Mouse (Mus musculus) forebrain, embryonic 16.5 days (tissue): ENCODE data around the gene Aqp11. TPM values are rescaled to one million over a fixed set of nuclear protein-coding genes. Genes with fewer than 3 reads are reported as not detected.

ENCODE experiments used
- ATAC-seq: fragments of 200-750 bp; cut with Nextera tagmentation; 2 replicates; pipeline ENCODE4 v1.8.0; 2017; ENCODE audit warnings: mild to moderate bottlenecking, moderate library complexity
- H3K27ac ChIP-seq: fragments of 300-500 bp; sonication (generic); 2 replicates; pipeline ENCODE4 v1.5.1; 2014; ENCODE audit warnings: low read length, control low read depth
- H3K27me3 ChIP-seq: fragments of 300-500 bp; sonication (generic); replicated peaks from 2 replicates; pipeline ENCODE4 v1.6.1; 2014; ENCODE audit warnings: low read length; ENCODE audit not compliant: control insufficient read depth, insufficient read depth
- H3K36me3 ChIP-seq: fragments of 300-500 bp; sonication (generic); 2 replicates; pipeline ENCODE4 v1.6.1; 2014; ENCODE audit not compliant: control insufficient read depth, insufficient read depth
- H3K4me1 ChIP-seq: fragments of 300-500 bp; sonication (generic); replicated peaks from 2 replicates; pipeline ENCODE4 v1.6.1; 2014; ENCODE audit warnings: low read length; ENCODE audit not compliant: control insufficient read depth, insufficient read depth
- H3K4me2 ChIP-seq: fragments of 300-500 bp; sonication (generic); 2 replicates; pipeline ENCODE4 v1.6.1; 2014; ENCODE audit warnings: mild to moderate bottlenecking, low read length, control low read depth
- H3K4me3 ChIP-seq: fragments of 300-500 bp; sonication (generic); replicated peaks from 2 replicates; pipeline ENCODE4 v1.5.1; 2014; ENCODE audit warnings: mild to moderate bottlenecking, low read length, control low read depth
- H3K9ac ChIP-seq: fragments of 300-500 bp; sonication (generic); replicated peaks from 2 replicates; pipeline ENCODE4 v1.6.1; 2014; ENCODE audit warnings: low read depth, low read length, control low read depth
- H3K9me3 ChIP-seq: fragments of 300-500 bp; sonication (generic); 2 replicates; pipeline ENCODE4 v1.6.1; 2016; ENCODE audit warnings: low read length; ENCODE audit not compliant: control insufficient read depth
- WGBS: fragments of 180-500 bp; shearing (Covaris S2); extraction: QIAGEN DNeasy Blood & Tissue Kit; methylation state at CpG from one replicate; pipeline ENCODE4 v1.1.7; 2014; 5-methylcytosine and 5-hydroxymethylcytosine counted together
- polyA plus RNA-seq: library from polyadenylated mRNA; unstranded; fragments of >200 nt; fragmentation: Nextera tagmentation; extraction: Ambion mirVana; gene quantifications from 2 replicates; pipeline ENCODE4 v1.2.1, GENCODE M21; 2015

Gene Aqp11
- polyA plus RNA-seq, 1 experiment from 2014 or later = 11.5 TPM

DNA sequence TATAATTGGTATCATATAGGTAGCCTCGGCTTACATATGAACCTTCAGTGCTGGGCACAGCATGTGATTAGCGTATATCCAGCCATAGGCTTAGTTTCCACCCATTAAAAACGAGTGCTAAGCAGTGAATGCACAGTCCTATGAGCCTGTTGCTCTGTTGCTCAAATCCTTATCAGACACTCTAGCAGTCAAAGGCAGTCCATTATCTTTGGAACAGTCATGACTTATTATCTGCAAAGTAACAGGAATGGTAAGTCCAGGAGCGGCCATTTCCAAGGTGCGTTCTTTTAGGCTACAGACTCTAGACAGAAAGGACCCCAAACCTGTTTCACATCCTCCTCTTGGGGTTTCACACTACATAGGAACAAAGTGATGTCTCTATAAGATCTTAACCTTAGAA lies 4.5 kb downstream of the Aqp11 start:
- no peak overlapping the region for H3K27ac ChIP-seq
- 88% methylated on average over 5 of the region's 5 CpGs for WGBS
- H3K27me3 ChIP-seq = peaks cover 2% of the 10 kb centered on the region
- peaks cover 17% of the 10 kb centered on the region for H3K4me1 ChIP-seq
- no peak overlapping the region for H3K4me3 ChIP-seq
- no peak for ATAC-seq
- H3K9ac ChIP-seq = no peak overlapping the region
- no peaks in the 10 kb centered on the region for H3K9me3 ChIP-seq
- no peaks in the 10 kb centered on the region for H3K36me3 ChIP-seq
- no peak overlapping the region for H3K4me2 ChIP-seq

GRCm38 (mm10) chr7:97730427-97730826 lies 7.7 kb downstream of the Aqp11 start:
- Histone ChIP-seq H3K27ac (no peak overlapping the region), H3K4me2 (no peak overlapping the region), H3K9me3 (no peaks in the 10 kb centered on the region), H3K27me3 (no peaks in the 10 kb centered on the region), H3K4me3 (no peak overlapping the region), H3K36me3 (no peaks in the 10 kb centered on the region), H3K9ac (no peak overlapping the region), H3K4me1 (peaks cover 6% of the 10 kb centered on the region; the same call in 1 of the 2 replicates)
- ATAC-seq = no peak
- whole genome bisulfite sequencing = 34% methylated on average over 3 of the region's 3 CpGs

DNA sequence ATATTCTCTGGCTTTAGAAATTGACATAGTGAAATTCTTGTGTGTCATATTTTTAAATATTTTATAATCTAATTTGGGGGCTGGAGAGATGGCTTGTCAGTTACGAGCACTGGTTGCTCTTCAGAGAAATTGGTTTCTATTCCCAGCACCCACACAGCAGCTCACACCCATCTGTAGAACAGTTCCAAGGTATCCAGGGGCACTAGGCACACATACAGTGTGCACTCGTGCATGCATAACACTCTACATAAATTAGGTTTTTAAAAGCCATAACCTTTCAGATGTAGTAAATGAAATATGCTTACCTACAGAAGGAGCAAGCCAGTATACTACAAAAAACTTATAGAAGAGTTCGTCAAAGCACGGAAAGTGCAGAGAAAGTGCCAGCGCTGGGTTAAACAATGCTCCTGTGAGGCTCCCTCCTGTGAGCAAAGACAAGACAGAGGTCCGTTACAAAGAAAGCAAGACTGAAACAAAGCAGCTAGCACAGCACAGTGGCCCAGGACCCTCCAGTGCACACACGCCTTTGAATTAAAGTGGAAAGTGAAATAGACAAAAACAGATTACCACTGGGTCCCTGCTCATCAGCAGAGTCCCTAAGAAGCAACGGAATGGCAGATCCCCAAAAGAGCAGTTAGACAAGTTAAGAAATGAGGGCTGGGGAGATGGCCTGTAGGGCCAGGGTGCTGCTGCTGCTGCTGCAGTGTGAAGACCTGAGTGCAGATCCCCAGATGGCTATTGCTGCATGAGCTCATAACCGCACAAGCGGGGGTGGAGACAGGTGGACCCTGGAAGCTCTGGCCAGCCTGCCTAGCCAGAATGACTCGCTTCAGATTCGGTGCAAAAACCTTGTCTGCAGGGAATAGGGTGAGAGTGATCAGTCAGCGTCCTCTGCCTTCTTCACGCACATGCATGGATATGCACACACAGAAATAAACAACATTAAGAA lies 9.1 kb downstream of the Aqp11 start:
- WGBS = 27% methylated on average over 14 of the region's 14 CpGs
- 0 out of 2 replicates have a peak, but pooled peaks have one; percentile 17 for ATAC-seq
- H3K4me3 ChIP-seq = no peak overlapping the region

DNA sequence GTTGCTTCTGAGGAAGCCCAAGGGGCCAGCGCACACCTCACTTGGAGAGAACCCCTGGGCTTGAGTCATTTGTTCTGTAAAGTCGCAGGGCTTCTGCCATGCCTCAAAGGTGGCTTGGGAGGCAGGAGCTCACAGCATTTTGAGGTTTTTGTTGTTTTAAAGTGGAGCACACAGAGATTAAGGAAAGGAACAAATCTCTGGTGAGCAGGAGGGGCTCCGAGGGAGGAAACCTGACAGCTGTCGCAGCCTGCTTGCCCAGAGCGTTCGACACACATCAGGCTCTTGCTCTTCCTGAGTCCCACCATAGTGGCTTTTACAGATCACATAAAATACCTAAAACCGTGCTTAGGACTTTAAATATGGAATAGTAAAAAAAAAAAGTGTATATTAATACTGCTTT lies 11.3 kb downstream of the Aqp11 start:
- no peak for ATAC-seq

More for the DNA sequence above, 9.1 kb downstream of the Aqp11 start:
- H3K4me1 ChIP-seq = peaks cover 6% of the 10 kb centered on the region; the same call in 1 of the 2 replicates
- H3K4me2 ChIP-seq = no peak overlapping the region
- no peaks in the 10 kb centered on the region for H3K9me3 ChIP-seq
- H3K9ac ChIP-seq = no peak overlapping the region
- no peaks in the 10 kb centered on the region for H3K36me3 ChIP-seq
- no peak overlapping the region for H3K27ac ChIP-seq
- H3K27me3 ChIP-seq = no peaks in the 10 kb centered on the region

DNA sequence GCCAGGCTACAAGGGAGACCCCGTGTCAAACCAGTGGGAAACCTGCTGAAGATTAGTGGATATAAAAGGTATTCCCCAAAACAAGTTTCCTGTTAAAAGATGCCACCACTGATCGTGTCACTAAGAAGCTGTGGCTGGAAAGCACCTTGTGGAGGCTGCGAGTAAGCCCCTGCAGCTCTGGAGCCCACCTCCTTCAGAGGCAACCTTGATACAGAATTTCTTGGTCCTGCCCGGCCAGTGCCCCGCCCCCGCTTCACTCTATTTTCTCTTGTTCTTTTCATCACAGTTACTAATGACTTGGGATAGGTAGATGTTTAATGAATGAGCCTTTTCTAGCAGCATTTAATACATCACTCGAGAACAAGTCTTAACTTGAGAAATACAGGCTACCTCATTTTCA lies 12.0 kb downstream of the Aqp11 start:
- Histone ChIP-seq H3K9me3 (no peaks in the 10 kb centered on the region), H3K4me3 (no peak overlapping the region), H3K27ac (no peak overlapping the region), H3K27me3 (no peaks in the 10 kb centered on the region), H3K9ac (no peak overlapping the region), H3K4me2 (no peak overlapping the region), H3K36me3 (no peaks in the 10 kb centered on the region), H3K4me1 (peaks cover 17% of the 10 kb centered on the region; the same call in 1 of the 2 replicates)
- whole genome bisulfite sequencing = 75% methylated on average over 7 of the region's 7 CpGs
- no peak for ATAC-seq

More for the DNA sequence above, 11.3 kb downstream of the Aqp11 start:
- Histone ChIP-seq H3K4me2 (no peak overlapping the region), H3K4me1 (peaks cover 17% of the 10 kb centered on the region; the same call in 1 of the 2 replicates), H3K36me3 (no peaks in the 10 kb centered on the region), H3K9me3 (no peaks in the 10 kb centered on the region), H3K4me3 (no peak overlapping the region), H3K9ac (no peak overlapping the region), H3K27ac (no peak overlapping the region), H3K27me3 (no peaks in the 10 kb centered on the region)
- WGBS = 72% methylated on average over 7 of the region's 7 CpGs

- H3K27me3 ChIP-seq = no peaks in the 10 kb centered on the region
- H3K9ac ChIP-seq = no peak overlapping the region
- H3K4me3 ChIP-seq = no peak overlapping the region
- no peak for ATAC-seq
- no peak overlapping the region for H3K27ac ChIP-seq
- peaks cover 17% of the 10 kb centered on the region; the same call in 1 of the 2 replicates for H3K4me1 ChIP-seq
- no peaks in the 10 kb centered on the region for H3K36me3 ChIP-seq
- 97% methylated on average over 6 of the region's 6 CpGs for WGBS
- no peak overlapping the region for H3K4me2 ChIP-seq
- no peaks in the 10 kb centered on the region for H3K9me3 ChIP-seq
These were observed 12.7 kb downstream of the Aqp11 start for GRCm38 (mm10) chr7:97725401-97725800.

DNA sequence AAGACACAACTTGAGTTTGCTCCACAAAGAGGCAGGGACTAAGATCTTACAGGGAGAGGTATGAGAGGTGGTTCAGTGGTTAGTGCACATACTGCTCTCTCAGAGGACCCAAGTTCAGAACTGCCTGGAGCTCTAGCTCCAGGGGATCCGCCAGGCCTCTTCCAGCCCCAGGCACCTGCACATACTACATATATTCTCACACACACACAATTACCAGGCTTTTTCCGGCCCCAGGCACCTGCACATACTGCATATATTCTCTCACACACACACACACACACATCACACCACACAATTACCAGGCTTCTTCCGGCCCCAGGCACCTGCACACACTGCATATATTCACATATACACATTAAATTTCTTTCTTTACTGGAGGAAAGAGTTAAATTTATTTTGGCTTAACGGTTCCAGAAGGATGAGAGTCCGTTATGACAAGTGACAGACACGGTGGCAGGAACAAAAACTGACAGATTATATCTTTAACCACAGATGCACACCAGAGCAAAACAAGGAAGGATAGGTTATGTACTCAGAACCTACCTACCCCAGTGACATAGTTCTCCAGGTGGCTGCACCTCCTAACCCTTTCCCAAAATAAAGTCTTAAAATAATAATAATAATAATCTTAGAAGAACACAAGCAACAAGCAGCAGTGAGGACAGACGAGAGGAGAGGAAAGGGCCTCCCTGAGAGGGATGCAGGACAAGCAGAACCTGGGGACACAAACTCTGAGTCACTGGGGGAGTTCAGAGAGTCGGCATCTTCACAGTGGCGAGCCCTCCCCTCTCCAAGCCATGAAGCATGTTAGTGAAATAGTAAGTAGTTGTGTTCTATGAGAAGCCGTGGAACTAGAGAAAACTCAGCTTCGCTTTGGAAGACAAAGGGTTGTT lies 14.2 kb downstream of the Aqp11 start:
- Histone ChIP-seq H3K9ac (no peak overlapping the region), H3K9me3 (no peaks in the 10 kb centered on the region), H3K36me3 (peaks cover 6% of the 10 kb centered on the region; the same call in 1 of the 2 replicates), H3K4me3 (no peak overlapping the region), H3K27me3 (no peaks in the 10 kb centered on the region), H3K4me2 (no peak overlapping the region), H3K27ac (no peak overlapping the region), H3K4me1 (peaks cover 14% of the 10 kb centered on the region; the same call in 1 of the 2 replicates)
- 83% methylated on average over 11 of the region's 11 CpGs for WGBS
- ATAC-seq = no peak

DNA sequence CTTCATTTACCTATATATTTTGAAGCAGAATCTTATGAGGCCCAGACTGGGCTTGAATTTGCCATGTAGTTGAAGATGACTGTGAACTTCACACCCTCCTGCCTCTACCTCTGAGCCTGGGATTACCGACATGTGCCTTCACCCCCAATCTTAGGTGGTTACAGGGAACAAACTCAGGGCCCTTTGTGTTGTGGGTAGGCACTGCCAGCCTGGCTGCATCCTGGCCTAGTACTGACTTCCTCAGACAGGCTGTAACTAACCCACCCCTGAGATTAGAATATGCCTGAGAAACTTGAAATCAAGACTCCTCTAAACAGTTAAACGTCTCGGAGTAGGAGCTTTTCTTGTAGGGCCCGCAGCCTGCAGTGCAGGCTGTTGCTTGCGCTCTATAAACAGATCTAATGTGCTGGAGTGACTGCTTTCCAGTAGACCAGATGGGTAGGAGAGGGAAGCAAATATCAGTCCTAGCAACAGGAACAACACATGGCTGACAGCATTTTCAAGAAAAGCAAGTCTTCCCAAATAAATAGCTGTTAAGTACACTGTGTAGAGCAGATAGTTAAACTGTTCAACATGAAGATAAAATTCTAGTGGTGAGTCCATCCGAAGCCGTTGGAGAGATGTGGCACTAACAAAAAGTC lies 15.7 kb downstream of the Aqp11 start:
- peaks cover 11% of the 10 kb centered on the region; the same call in 1 of the 2 replicates for H3K36me3 ChIP-seq
- peak overlapping the region; percentile 53 for H3K27ac ChIP-seq
- no peaks in the 10 kb centered on the region for H3K27me3 ChIP-seq

More for the DNA sequence above, 15.7 kb downstream of the Aqp11 start:
- H3K4me2 ChIP-seq = no peak overlapping the region
- H3K9ac ChIP-seq = no peak overlapping the region
- WGBS = 72% methylated on average over 7 of the region's 7 CpGs
- H3K9me3 ChIP-seq = no peaks in the 10 kb centered on the region
- peak; percentile 87 for ATAC-seq
- peaks cover 11% of the 10 kb centered on the region; the same call in 1 of the 2 replicates for H3K4me1 ChIP-seq
- H3K4me3 ChIP-seq = no peak overlapping the region
